Mouse (Mus musculus) heart, adult 2 months (tissue): ENCODE data around the gene 4931428F04Rik. TPM values are rescaled to one million over a fixed set of nuclear protein-coding genes. Genes with fewer than 3 reads are reported as not detected.
A peak's percentile ranks its signal among the peaks of the same experiment; 100 is the strongest.

Source experiments
- DNase-seq, 2 experiments: peaks; one replicate each; pipeline ENCODE4 v3.0.0; 2021
- H3K27ac ChIP-seq: fragments of 200-600 bp; 2 replicates; pipeline ENCODE4 v1.8.1; 2022
- H3K27me3 ChIP-seq: fragments of 200-500 bp; 2 replicates; pipeline ENCODE4 v1.6.1; 2012; ENCODE audit warnings: mild to moderate bottlenecking, low read length, inconsistent platforms, mixed read lengths; ENCODE audit not compliant: control insufficient read depth, insufficient read depth
- H3K36me3 ChIP-seq: fragments of 200-500 bp; 2 replicates; pipeline ENCODE4 v1.6.1; 2012; ENCODE audit warnings: low read length, inconsistent platforms; ENCODE audit not compliant: control insufficient read depth, insufficient read depth
- H3K4me1 ChIP-seq: fragments of 200-500 bp; 2 replicates; pipeline ENCODE4 v1.6.1; 2011; ENCODE audit warnings: low read length; ENCODE audit not compliant: control insufficient read depth, insufficient read depth
- H3K4me3 ChIP-seq: fragments of 200-600 bp; 2 replicates; pipeline ENCODE4 v1.8.1; 2022
- H3K79me2 ChIP-seq: fragments of 200-500 bp; replicated peaks from 2 replicates; pipeline ENCODE4 v1.6.1; 2012; ENCODE audit warnings: mild to moderate bottlenecking, inconsistent platforms, low read length, moderate library complexity, mixed read lengths; ENCODE audit not compliant: control insufficient read depth, insufficient read depth
- H3K9ac ChIP-seq: fragments of 200-500 bp; 2 replicates; pipeline ENCODE4 v1.6.1; 2012; ENCODE audit warnings: low read depth, mild to moderate bottlenecking, control low read depth, inconsistent platforms, low read length, mixed read lengths
- CTCF ChIP-seq: fragments of 200-600 bp; IDR thresholded peaks from 2 replicates; pipeline ENCODE4 v1.8.1; 2022; ENCODE audit warnings: antibody characterized with exemption, mild to moderate bottlenecking, moderate library complexity
- EP300 ChIP-seq: fragments of 200-500 bp; IDR thresholded peaks from 2 replicates; pipeline ENCODE4 v1.6.1; 2011; ENCODE audit warnings: low read depth, low read length, control low read depth; ENCODE audit not compliant: insufficient read depth
- POLR2A ChIP-seq: fragments of 200-500 bp; IDR thresholded peaks from 2 replicates; pipeline ENCODE4 v1.6.1; 2011; ENCODE audit warnings: mild to moderate bottlenecking, low read depth, low read length, control low read depth; ENCODE audit not compliant: insufficient read depth
- WGBS: fragments of 180-500 bp; shearing (Covaris S2); methylation state at CpG from one replicate; pipeline ENCODE4 v1.1.7; 2018; 5-methylcytosine and 5-hydroxymethylcytosine counted together
- intact Hi-C: fragments of 180-260 bp; cut with DNase I; formaldehyde crosslinking; loops from one replicate; pipeline ENCODE4 v1.15.1; 2025
- polyA plus RNA-seq: library from polyadenylated mRNA; depleted of rRNA; stranded (reverse); fragments of >200 nt; gene quantifications from 2 replicates; pipeline ENCODE4 v1.2.3, GENCODE M21; 2012
- total RNA-seq, 2 experiments: library from RNA; stranded (reverse); gene quantifications; 2 replicates each; pipeline ENCODE4 v1.2.3; 2021

4931428F04Rik gene
- total and polyA plus RNA-seq, 3 experiments = 1.1 to 2.1 (median 1.2) TPM

GRCm38 (mm10) chr8:105288231-105288630, 1.4 kb downstream of the 4931428F04Rik start:
- DNase-seq = no peak
- Histone ChIP-seq H3K36me3 (no peaks in the 10 kb centered on the region), H3K79me2 (no peaks in the 10 kb centered on the region), H3K4me1 (peaks cover 11% of the 10 kb centered on the region), H3K9ac (no peak overlapping the region), H3K27me3 (no peaks in the 10 kb centered on the region), H3K27ac (no peak overlapping the region), H3K4me3 (no peak overlapping the region)
- no peak for TF ChIP-seq POLR2A
- intact Hi-C loops = loop anchor here (2.0 kb wide), 1 partner anchor 63 kb away; the partner anchor contains the start of gene D230025D16Rik
- WGBS = 90% methylated on average over 5 of the region's 5 CpGs

GRCm38 (mm10) chr8:105286907-105287306, 2.8 kb downstream of the 4931428F04Rik start:
- Histone ChIP-seq H3K27ac (no peak overlapping the region), H3K79me2 (no peaks in the 10 kb centered on the region), H3K9ac (no peak overlapping the region), H3K27me3 (no peaks in the 10 kb centered on the region), H3K4me3 (no peak overlapping the region), H3K36me3 (no peaks in the 10 kb centered on the region), H3K4me1 (peaks cover 11% of the 10 kb centered on the region)
- no peak for DNase-seq
- intact Hi-C loops = no loop called here
- 89% methylated on average over 4 of the region's 4 CpGs for WGBS
- TF ChIP-seq EP300 = no peak
- TF ChIP-seq POLR2A = no peak
- TF ChIP-seq CTCF = no peak

- H3K79me2 ChIP-seq = no peaks in the 10 kb centered on the region
Observed at GRCm38 (mm10) chr8:105285514-105285913, 4.2 kb downstream of the 4931428F04Rik start.

GRCm38 (mm10) chr8:105283074-105283473, 6.6 kb downstream of the 4931428F04Rik start:
- Histone ChIP-seq H3K27me3 (no peaks in the 10 kb centered on the region), H3K27ac (no peak overlapping the region), H3K4me1 (no peaks in the 10 kb centered on the region), H3K4me3 (no peak overlapping the region), H3K9ac (0 out of 2 replicates have a peak overlapping the region, but pooled peaks have one; percentile 37), H3K79me2 (no peaks in the 10 kb centered on the region), H3K36me3 (no peaks in the 10 kb centered on the region)
- DNase-seq = peak; percentile 53 to 68
- peak; percentile 74 for TF ChIP-seq CTCF
- no peak for TF ChIP-seq POLR2A
- peak; percentile 38; the same call in 1 of the 2 replicates for TF ChIP-seq EP300
- intact Hi-C loops = no loop called here
- WGBS = 36% methylated on average over 23 of the region's 23 CpGs

More at GRCm38 (mm10) chr8:105285514-105285913, 4.2 kb downstream of the 4931428F04Rik start:
- H3K36me3 ChIP-seq = no peaks in the 10 kb centered on the region
- H3K27me3 ChIP-seq = no peaks in the 10 kb centered on the region
- H3K4me1 ChIP-seq = peaks cover 8% of the 10 kb centered on the region
- no peak for DNase-seq
- 64% methylated on average over 12 of the region's 12 CpGs for WGBS
- H3K9ac ChIP-seq = no peak overlapping the region
- H3K27ac ChIP-seq = no peak overlapping the region
- no peak overlapping the region for H3K4me3 ChIP-seq
- intact Hi-C loops = no loop called here
- TF ChIP-seq CTCF = no peak
- no peak for TF ChIP-seq EP300
- no peak for TF ChIP-seq POLR2A

GRCm38 (mm10) chr8:105282239-105282638, 7.4 kb downstream of the 4931428F04Rik start:
- Histone ChIP-seq H3K27me3 (no peaks in the 10 kb centered on the region), H3K9ac (no peak overlapping the region), H3K79me2 (no peaks in the 10 kb centered on the region), H3K36me3 (no peaks in the 10 kb centered on the region), H3K4me1 (no peaks in the 10 kb centered on the region), H3K27ac (no peak overlapping the region), H3K4me3 (no peak overlapping the region)
- no peak for DNase-seq
- 80% methylated on average over 4 of the region's 4 CpGs for WGBS
- TF ChIP-seq EP300 = no peak
- TF ChIP-seq POLR2A = no peak
- TF ChIP-seq CTCF = no peak
- intact Hi-C loops = no loop called here

GRCm38 (mm10) chr8:105281821-105282220, 7.8 kb downstream of the 4931428F04Rik start:
- Histone ChIP-seq H3K4me3 (no peak overlapping the region), H3K4me1 (no peaks in the 10 kb centered on the region), H3K27me3 (no peaks in the 10 kb centered on the region), H3K79me2 (no peaks in the 10 kb centered on the region), H3K27ac (no peak overlapping the region), H3K9ac (no peak overlapping the region), H3K36me3 (no peaks in the 10 kb centered on the region)
- intact Hi-C loops = no loop called here
- TF ChIP-seq EP300 (no peak), CTCF (no peak), POLR2A (no peak)
- WGBS = 89% methylated on average over 12 of the region's 12 CpGs
- no peak for DNase-seq
